Mouse (Mus musculus) cerebral cortex, adult 2 months (tissue): Measurements from ENCODE around the gene Megf8.

ENCODE experiments used
- WGBS: fragments of 180-500 bp; shearing (Covaris S2); methylation state at CpG from one replicate; pipeline ENCODE4 v1.1.7; 2018; 5-methylcytosine and 5-hydroxymethylcytosine counted together

Megf8 gene

GRCm38 (mm10) chr7:25296945-25297453 lies 20.0 kb upstream of the Megf8 start:
- 2% methylated on average over 21 of the region's 21 CpGs for WGBS

- WGBS: under 1% methylated on average over 52 of the region's 52 CpGs
Measured at GRCm38 (mm10) chr7:25297454-25298325, 19.3 kb upstream of the Megf8 start, which contains the start of gene Pafah1b3. Gene Pafah1b3, minus strand, starts transcription at chr7:25297986.

GRCm38 (mm10) chr7:25301063-25301462 lies 15.9 kb upstream of the Megf8 start, which contains the start of gene Prr19:
Gene Prr19, plus strand, starts transcription at chr7:25301411.
- 59% methylated on average over 19 of the region's 19 CpGs for WGBS

- WGBS: 79% methylated on average over 9 of the region's 9 CpGs
Measured at GRCm38 (mm10) chr7:25303003-25303684, 13.8 kb upstream of the Megf8 start.

- WGBS: 80% methylated on average over 3 of the region's 3 CpGs
Measured at GRCm38 (mm10) chr7:25303685-25304006, 13.3 kb upstream of the Megf8 start.

GRCm38 (mm10) chr7:25305481-25305880 lies 11.5 kb upstream of the Megf8 start:
- WGBS: 0% methylated on average over 2 of the region's 2 CpGs

- under 1% methylated on average over 47 of the region's 47 CpGs for WGBS
Measured at GRCm38 (mm10) chr7:25305956-25306613, 10.9 kb upstream of the Megf8 start, which contains the start of gene Tmem145. Gene Tmem145, plus strand, starts transcription at chr7:25306106.

GRCm38 (mm10) chr7:25306614-25306996 lies 10.4 kb upstream of the Megf8 start:
- 30% methylated on average over 2 of the region's 2 CpGs for WGBS

GRCm38 (mm10) chr7:25308702-25309318 lies 8.2 kb upstream of the Megf8 start:
- WGBS: 68% methylated on average over 17 of the region's 17 CpGs

GRCm38 (mm10) chr7:25309425-25309824 lies 7.5 kb upstream of the Megf8 start:
- WGBS: 90% methylated on average over 9 of the region's 9 CpGs

GRCm38 (mm10) chr7:25311193-25311592 lies 5.8 kb upstream of the Megf8 start:
- 90% methylated on average over 11 of the region's 11 CpGs for WGBS

- WGBS: 56% methylated on average over 7 of the region's 7 CpGs
Measured at GRCm38 (mm10) chr7:25313325-25313724, 3.6 kb upstream of the Megf8 start.

- 24% methylated on average over 51 of the region's 51 CpGs for WGBS
Measured at GRCm38 (mm10) chr7:25314606-25315305, 2.2 kb upstream of the Megf8 start.

GRCm38 (mm10) chr7:25315306-25316041 lies 1.5 kb upstream of the Megf8 start:
- 3% methylated on average over 67 of the region's 69 CpGs for WGBS

- WGBS: 13% methylated on average over 21 of the region's 21 CpGs
Measured at GRCm38 (mm10) chr7:25317446-25317999, 559 bp downstream of the Megf8 start.

GRCm38 (mm10) chr7:25322058-25322484 lies 5.1 kb downstream of the Megf8 start:
- WGBS: 47% methylated on average over 6 of the region's 6 CpGs

GRCm38 (mm10) chr7:25323219-25323618 lies 6.3 kb downstream of the Megf8 start:
- WGBS: 88% methylated on average over 2 of the region's 2 CpGs

- 92% methylated on average over 6 of the region's 6 CpGs for WGBS
Measured at GRCm38 (mm10) chr7:25325431-25325830, 8.5 kb downstream of the Megf8 start.

GRCm38 (mm10) chr7:25326233-25326632 lies 9.3 kb downstream of the Megf8 start:
- WGBS: 75% methylated on average over 8 of the region's 8 CpGs
